In genomic region chr11:5151680-5152337, GRCm38 (mm10) we compare ENCODE assay signal across 8 mouse cellular contexts. TPM values are rescaled to one million over a fixed set of nuclear protein-coding genes. Genes with fewer than 3 reads are reported as not detected.
DNase-seq lines count a peak whose midpoint lies in the region; ATAC-seq lines count a peak whose summit lies in the region.

Gene Emid1, minus strand, starts transcription at chr11:5152257.

- H3K4me2 ChIP-seq in forebrain, embryonic 16.5 days (ENCODE audit: low read length): peak within 1 kb of the TSS; percentile 91
- peak within 1 kb of the TSS; percentile 82 for H3K4me2 ChIP-seq in midbrain, embryonic 13.5 days (replicated peaks)

- no peaks in the 10 kb centered on the region for H3K36me3 ChIP-seq in forebrain, embryonic 16.5 days (ENCODE audit: control insufficient read depth, insufficient read depth)
- no peaks in the 10 kb centered on the region for H3K36me3 ChIP-seq in midbrain, embryonic 13.5 days

- H3K9ac ChIP-seq in forebrain, embryonic 16.5 days (replicated peaks; ENCODE audit: low read depth, low read length): peak within 1 kb of the TSS; percentile 79
- peak within 1 kb of the TSS; percentile 65 for H3K9ac ChIP-seq in midbrain, embryonic 13.5 days (replicated peaks)

- peak; percentile 39 for ATAC-seq in forebrain, embryonic 16.5 days
- peak; percentile 61 for ATAC-seq in midbrain, embryonic 13.5 days
- ATAC-seq in megakaryocyte-erythroid progenitor cell, adult 5-6 weeks (replicated peaks; ENCODE audit: low FRiP score, low TSS enrichment, poor library complexity, severe bottlenecking): no peak

- WGBS in forebrain, embryonic 16.5 days: under 1% methylated on average over 51 of the region's 53 CpGs
- under 1% methylated on average over 42 of the region's 53 CpGs for WGBS in midbrain, embryonic 13.5 days

- H3K27ac ChIP-seq in forebrain, embryonic 16.5 days (ENCODE audit: low read length): no peak within 1 kb of the TSS
- H3K27ac ChIP-seq in midbrain, embryonic 13.5 days: no peak within 1 kb of the TSS

- peaks cover 19% of the 10 kb centered on the region for H3K4me1 ChIP-seq in forebrain, embryonic 16.5 days (replicated peaks; ENCODE audit: control insufficient read depth, insufficient read depth, low read length)
- peaks cover 32% of the 10 kb centered on the region for H3K4me1 ChIP-seq in midbrain, embryonic 13.5 days (replicated peaks)

- no peak for DNase-seq in layer of hippocampus, postnatal 14 days (ENCODE audit: low spot score in 2 of 2)
- DNase-seq in layer of hippocampus, adult 11-12 months (ENCODE audit: low spot score): no peak
- no peak for DNase-seq in adrenal gland, postnatal 4 days (ENCODE audit: low spot score in 2 of 2)
- DNase-seq in kidney, postnatal 14 days: peak; percentile 65
- DNase-seq in frontal cortex, postnatal 25 days (ENCODE audit: low spot score in 2 of 2): no peak

- no peaks in the 10 kb centered on the region for H3K27me3 ChIP-seq in forebrain, embryonic 16.5 days (replicated peaks; ENCODE audit: control insufficient read depth, insufficient read depth, low read length)
- H3K27me3 ChIP-seq in midbrain, embryonic 13.5 days: peaks cover 20% of the 10 kb centered on the region; the same call in 1 of the 2 replicates

- no peaks in the 10 kb centered on the region for H3K9me3 ChIP-seq in forebrain, embryonic 16.5 days (ENCODE audit: control insufficient read depth, low read length)
- H3K9me3 ChIP-seq in midbrain, embryonic 13.5 days: no peaks in the 10 kb centered on the region

- H3K4me3 ChIP-seq in forebrain, embryonic 16.5 days (replicated peaks; ENCODE audit: low read length): peak within 1 kb of the TSS; percentile 59
- H3K4me3 ChIP-seq in midbrain, embryonic 13.5 days (replicated peaks): peak within 1 kb of the TSS; percentile 53

RNA-seq across cellular contexts. Expression of gene Emid1, which starts in this region (rescaled TPM):
- total RNA-seq in layer of hippocampus, postnatal 14 days (2021): 10 to 100 TPM; 26.1 to 30.4 TPM
- total RNA-seq in adrenal gland, postnatal 4 days (2021): 10 to 100 TPM; 16.2 to 31.4 TPM
- polyA plus RNA-seq in forebrain, embryonic 16.5 days (2015; fragmentation: Nextera tagmentation; extraction: Ambion mirVana): 22.4 and 27.3 TPM in 2 replicates
- 5.6 and 6.7 TPM in 2 replicates for polyA plus RNA-seq in midbrain, embryonic 13.5 days (2015; fragmentation: Nextera tagmentation; extraction: Ambion mirVana)
- 3.2 and 4.9 TPM in 2 replicates for total RNA-seq in megakaryocyte-erythroid progenitor cell, adult 5-6 weeks (2014; fragmentation: Nextera tagmentation)
- 3.4 and 5.2 TPM in 2 replicates for total RNA-seq in megakaryocyte-erythroid progenitor cell, adult 5-6 weeks (2017)
